Mouse (Mus musculus) neural tube, embryonic 15.5 days (tissue): ENCODE data around the gene Pick1. TPM values are rescaled to one million over a fixed set of nuclear protein-coding genes. Genes with fewer than 3 reads are reported as not detected.

Source experiments
- ATAC-seq: fragments of 200-750 bp; cut with Nextera tagmentation; 2 replicates; pipeline ENCODE4 v1.8.0; 2017; ENCODE audit warnings: mild to moderate bottlenecking, moderate TSS enrichment, moderate library complexity; ENCODE audit not compliant: low FRiP score
- H3K27ac ChIP-seq: fragments of 300-500 bp; sonication (generic); replicated peaks from 2 replicates; pipeline ENCODE4 v1.5.1; 2015; ENCODE audit warnings: mild to moderate bottlenecking, inconsistent platforms
- H3K27me3 ChIP-seq: fragments of 300-500 bp; sonication (generic); replicated peaks from 2 replicates; pipeline ENCODE4 v1.6.1; 2015; ENCODE audit warnings: inconsistent platforms
- H3K36me3 ChIP-seq: fragments of 300-500 bp; sonication (generic); 2 replicates; pipeline ENCODE4 v1.6.1; 2015; ENCODE audit warnings: inconsistent platforms
- H3K4me1 ChIP-seq: fragments of 300-500 bp; sonication (generic); 2 replicates; pipeline ENCODE4 v1.6.1; 2015; ENCODE audit warnings: inconsistent platforms
- H3K4me2 ChIP-seq: fragments of 300-500 bp; sonication (generic); 2 replicates; pipeline ENCODE4 v1.6.1; 2015; ENCODE audit warnings: inconsistent platforms, mild to moderate bottlenecking, moderate library complexity
- H3K4me3 ChIP-seq: fragments of 300-500 bp; sonication (generic); replicated peaks from 2 replicates; pipeline ENCODE4 v1.5.1; 2015; ENCODE audit warnings: mild to moderate bottlenecking, inconsistent platforms
- H3K9ac ChIP-seq: fragments of 300-500 bp; sonication (generic); replicated peaks from 2 replicates; pipeline ENCODE4 v1.6.1; 2015; ENCODE audit warnings: mild to moderate bottlenecking, inconsistent platforms
- H3K9me3 ChIP-seq: fragments of 300-500 bp; sonication (generic); replicated peaks from 2 replicates; pipeline ENCODE4 v1.6.1; 2016; ENCODE audit warnings: inconsistent platforms
- WGBS: fragments of 180-500 bp; shearing (Covaris S2); methylation state at CpG from one replicate; pipeline ENCODE4 v1.1.7; 2015; ENCODE audit warnings: mixed read lengths; 5-methylcytosine and 5-hydroxymethylcytosine counted together
- polyA plus RNA-seq: library from polyadenylated mRNA; unstranded; fragments of >200 nt; fragmentation: Nextera tagmentation; extraction: Ambion mirVana; gene quantifications from 2 replicates; pipeline ENCODE4 v1.2.1, GENCODE M21; 2015

Pick1 gene
- 89.9 and 99.7 TPM in 2 replicates for polyA plus RNA-seq

DNA sequence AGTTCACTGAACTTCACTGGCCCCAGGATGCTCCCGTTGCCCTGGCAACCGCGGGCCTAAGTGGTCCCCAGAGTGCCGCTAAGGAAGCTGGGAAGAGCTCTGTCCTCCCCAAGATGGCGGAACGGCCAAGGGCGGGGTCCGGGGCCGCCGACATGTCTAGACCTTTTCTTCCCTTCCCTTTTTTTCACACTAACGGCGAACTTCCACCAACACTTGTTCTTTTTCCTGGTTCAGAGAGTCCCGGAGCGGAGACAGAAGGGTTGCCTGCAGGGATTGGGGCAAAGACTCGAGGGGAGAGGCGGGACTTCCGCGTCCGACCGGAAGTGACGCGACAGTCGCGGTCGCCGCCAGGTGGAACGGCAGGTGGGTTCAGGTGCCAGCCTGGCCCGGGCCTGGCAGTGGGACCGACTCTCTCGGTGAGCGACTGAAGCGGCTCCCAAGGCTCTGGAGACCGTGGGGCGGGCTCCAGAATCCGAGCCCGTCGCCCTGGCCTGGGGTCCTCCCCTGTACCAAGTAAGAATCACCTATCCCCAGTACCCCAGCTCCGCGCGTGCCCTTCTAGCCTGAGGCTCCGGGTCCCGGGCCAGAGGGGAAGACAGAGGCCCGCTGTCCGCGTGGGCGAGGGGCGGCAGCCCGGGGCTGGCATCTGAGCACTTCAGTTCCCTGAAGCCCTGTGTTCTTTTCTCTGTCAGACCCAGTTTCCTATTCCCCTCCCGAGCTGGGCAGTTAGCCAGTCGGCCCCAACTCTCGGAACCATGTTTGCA, at the start of gene Pick1, which contains the start of gene Gm49486:
Gene Pick1, plus strand, starts transcription at position 116 of the 764 bp plus-strand sequence.
Gene Gm49486, plus strand, starts transcription at position 334 of the 764 bp plus-strand sequence.
- WGBS, result under 1% methylated on average over 51 of the region's 51 CpGs
- peak within 1 kb of the TSS; percentile 92 for H3K4me3 ChIP-seq
- H3K4me2 ChIP-seq, result peak within 1 kb of the TSS; percentile 93
- H3K4me1 ChIP-seq, result peaks cover 24% of the 10 kb centered on the region
- H3K9me3 ChIP-seq, result no peaks in the 10 kb centered on the region
- H3K27ac ChIP-seq, result peak within 1 kb of the TSS; percentile 99
- H3K27me3 ChIP-seq, result no peaks in the 10 kb centered on the region
- peak within 1 kb of the TSS; percentile 96 for H3K9ac ChIP-seq
- H3K36me3 ChIP-seq, result peaks cover 22% of the 10 kb centered on the region
- ATAC-seq, result peak; percentile 92

DNA sequence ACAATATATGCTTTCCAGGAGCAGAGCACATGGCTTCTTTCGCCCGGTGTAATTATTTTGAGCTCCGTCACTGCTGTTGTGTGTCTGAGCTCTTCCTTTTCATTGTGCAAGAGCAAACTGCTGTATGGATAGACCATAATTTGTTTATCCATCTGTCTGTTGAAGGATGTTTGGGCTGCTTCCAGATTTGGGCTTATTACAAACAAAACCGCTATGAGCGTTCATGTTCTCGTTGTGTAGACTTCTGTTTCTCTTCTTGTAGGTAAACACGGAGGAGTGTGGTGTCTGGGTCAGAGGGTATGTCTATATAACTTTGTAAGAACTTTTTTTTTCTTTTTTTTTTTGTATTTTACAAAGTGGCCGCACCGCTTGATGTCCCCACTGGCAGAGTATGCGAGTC, 43.8 kb upstream of the Pick1 start:
- H3K27ac ChIP-seq, result no peak overlapping the region
- no peak overlapping the region for H3K4me2 ChIP-seq
- ATAC-seq, result no peak
- no peaks in the 10 kb centered on the region for H3K27me3 ChIP-seq
- no peak overlapping the region for H3K9ac ChIP-seq
- H3K4me1 ChIP-seq, result no peaks in the 10 kb centered on the region
- no peak overlapping the region for H3K4me3 ChIP-seq
- 80% methylated on average over 10 of the region's 10 CpGs for WGBS
- no peaks in the 10 kb centered on the region for H3K36me3 ChIP-seq
- no peaks in the 10 kb centered on the region for H3K9me3 ChIP-seq

DNA sequence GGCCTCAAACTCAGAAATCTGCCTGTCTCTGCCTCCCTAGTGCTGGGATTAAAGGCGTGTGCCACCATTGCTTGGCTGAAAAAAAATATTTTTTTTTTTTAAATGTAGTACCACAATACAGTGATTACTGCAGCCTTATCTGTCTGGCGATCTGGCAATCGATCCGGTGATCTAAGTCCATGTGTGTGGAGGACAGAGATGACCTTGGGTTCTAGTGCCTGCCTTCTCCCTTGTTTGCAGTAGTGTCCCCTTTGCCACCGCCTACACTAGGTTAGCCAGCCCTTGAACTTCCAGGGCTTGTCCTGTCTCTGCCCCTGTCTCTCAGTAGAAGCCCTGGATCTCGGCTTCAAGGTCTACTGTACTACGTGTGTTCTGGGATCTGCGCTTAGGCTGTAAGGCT, 41.2 kb upstream of the Pick1 start:
- Histone ChIP-seq H3K4me2 (no peak overlapping the region), H3K9me3 (no peaks in the 10 kb centered on the region), H3K27ac (no peak overlapping the region), H3K27me3 (no peaks in the 10 kb centered on the region), H3K9ac (no peak overlapping the region), H3K4me1 (peaks cover 7% of the 10 kb centered on the region), H3K4me3 (no peak overlapping the region), H3K36me3 (no peaks in the 10 kb centered on the region)
- ATAC-seq, result no peak
- WGBS, result 95% methylated on average over 8 of the region's 8 CpGs

DNA sequence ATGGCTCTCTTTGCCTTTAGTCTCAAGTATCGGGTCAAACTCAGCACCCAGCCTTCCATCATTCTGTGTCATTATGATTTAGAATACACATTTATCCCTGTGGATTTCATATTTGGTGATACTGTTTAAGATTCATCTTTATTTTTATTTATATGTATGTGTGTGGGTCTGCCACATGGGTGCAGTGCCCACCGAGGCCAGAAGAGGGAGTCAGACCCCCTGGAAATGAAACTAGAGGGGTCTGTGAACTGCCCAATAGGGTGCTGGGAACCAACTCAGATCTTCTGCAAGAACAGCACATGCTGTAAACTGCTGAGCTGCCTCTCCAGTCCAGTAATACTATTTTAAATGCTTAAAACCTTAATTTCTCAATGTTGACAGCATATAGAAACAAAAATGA, 37.5 kb upstream of the Pick1 start:
- Histone ChIP-seq H3K27ac (no peak overlapping the region), H3K4me2 (no peak overlapping the region), H3K27me3 (no peaks in the 10 kb centered on the region), H3K9me3 (no peaks in the 10 kb centered on the region), H3K9ac (no peak overlapping the region), H3K4me3 (no peak overlapping the region), H3K4me1 (peaks cover 19% of the 10 kb centered on the region), H3K36me3 (no peaks in the 10 kb centered on the region)
- WGBS, result 96% methylated on average over 2 of the region's 2 CpGs
- ATAC-seq, result no peak

DNA sequence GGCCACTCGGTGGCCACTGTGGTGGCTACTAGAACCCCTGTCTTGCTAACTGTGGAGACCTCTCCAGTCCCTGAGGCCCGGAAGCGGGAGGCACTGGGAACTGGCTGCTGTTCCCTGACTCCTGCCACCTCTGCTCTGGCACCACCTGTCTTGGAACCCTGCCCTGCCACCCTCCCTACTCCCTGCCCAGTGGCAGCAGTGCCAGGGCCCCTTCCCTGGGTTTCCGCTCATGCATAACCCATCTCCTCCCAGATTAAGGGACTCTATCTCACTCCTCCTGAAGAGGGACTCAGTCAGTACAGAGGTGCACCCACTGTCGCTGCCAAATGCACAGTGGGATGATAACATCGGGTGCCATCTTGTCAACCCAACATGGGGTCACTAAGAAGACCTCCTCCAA, 36.5 kb upstream of the Pick1 start:
- Histone ChIP-seq H3K4me3 (no peak overlapping the region), H3K27ac (peak overlapping the region; percentile 90), H3K4me1 (peaks cover 19% of the 10 kb centered on the region), H3K9me3 (no peaks in the 10 kb centered on the region), H3K4me2 (peak overlapping the region; percentile 40), H3K9ac (no peak overlapping the region), H3K27me3 (no peaks in the 10 kb centered on the region), H3K36me3 (no peaks in the 10 kb centered on the region)
- ATAC-seq, result peak; percentile 50; the same call in 1 of the 2 replicates
- WGBS, result 62% methylated on average over 6 of the region's 6 CpGs

DNA sequence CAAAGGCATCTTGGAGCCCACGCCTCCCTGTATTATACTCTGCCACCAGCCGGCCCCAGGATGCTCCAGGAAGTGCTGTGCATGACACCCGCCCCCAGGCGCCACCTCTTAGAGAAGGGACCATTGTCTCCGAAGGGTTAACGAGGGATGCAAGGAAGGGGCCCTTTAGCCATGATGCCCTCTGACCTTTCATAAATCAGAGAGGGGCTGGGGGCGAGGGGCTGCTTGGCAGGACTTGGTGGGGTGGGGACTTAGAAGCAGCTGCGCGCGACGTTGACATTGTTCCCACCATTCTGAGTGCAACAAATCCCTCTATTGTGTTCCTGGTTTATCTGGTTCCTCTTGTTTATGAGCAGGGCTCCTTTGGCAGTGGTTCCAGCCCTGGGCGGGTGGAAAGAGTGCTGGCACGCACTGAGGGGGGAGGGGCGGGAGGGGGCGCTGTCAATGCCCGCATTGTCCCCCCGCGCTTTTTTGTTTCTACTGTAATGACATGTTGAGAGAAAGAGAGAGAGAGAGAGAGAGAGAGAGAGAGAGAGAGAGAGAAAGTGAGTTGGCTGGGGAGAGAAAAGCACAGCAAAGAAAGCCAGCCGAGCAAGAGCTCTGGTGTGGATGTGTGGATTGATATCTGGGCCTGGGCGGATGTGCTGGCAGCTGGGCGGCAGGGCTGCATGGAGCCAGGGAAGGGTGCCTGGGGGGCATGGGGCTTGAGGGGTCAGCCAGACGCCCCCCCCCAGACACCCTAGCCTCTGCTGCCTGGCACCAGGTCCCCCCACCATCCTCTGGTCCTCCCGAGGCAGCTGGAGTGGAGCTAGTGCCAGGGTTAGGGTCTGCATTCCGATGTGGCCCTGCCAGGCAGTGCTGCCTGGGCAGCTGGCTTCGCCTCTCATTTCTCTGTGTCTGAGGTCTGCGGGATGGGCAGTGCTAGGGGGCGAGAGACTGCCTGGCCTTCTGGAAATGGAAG, 35.8 kb upstream of the Pick1 start:
- no peak overlapping the region for H3K4me3 ChIP-seq
- no peaks in the 10 kb centered on the region for H3K9me3 ChIP-seq
- H3K27me3 ChIP-seq, result no peaks in the 10 kb centered on the region
- H3K4me2 ChIP-seq, result peak overlapping the region; percentile 40
- 0 out of 2 replicates have a peak overlapping the region, but pooled peaks have one; percentile 26 for H3K9ac ChIP-seq
- H3K4me1 ChIP-seq, result peaks cover 19% of the 10 kb centered on the region
- peak overlapping the region; percentile 90 for H3K27ac ChIP-seq
- ATAC-seq, result peak; percentile 83
- 15% methylated on average over 27 of the region's 27 CpGs for WGBS
- no peaks in the 10 kb centered on the region for H3K36me3 ChIP-seq

DNA sequence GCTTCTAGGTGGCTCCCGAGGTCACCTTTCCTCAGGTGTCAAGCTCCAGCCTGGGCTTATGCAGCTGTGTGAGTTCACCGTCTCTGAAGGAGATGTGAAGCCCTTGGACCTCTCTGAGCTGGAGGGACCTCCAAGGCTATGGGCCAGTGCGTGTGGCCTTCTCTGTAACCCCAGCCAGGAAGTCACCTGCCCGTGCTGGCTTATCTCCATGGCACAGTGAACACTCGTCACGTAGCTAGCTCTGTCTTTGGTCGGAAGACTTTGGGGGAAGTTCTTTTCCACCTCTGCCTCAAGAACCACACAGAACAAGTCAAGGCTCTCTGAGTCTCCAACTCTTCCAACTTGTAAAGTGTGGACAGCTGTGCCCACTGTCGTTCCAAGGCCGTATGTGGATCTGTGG, 34.9 kb upstream of the Pick1 start:
- no peaks in the 10 kb centered on the region for H3K27me3 ChIP-seq
- no peaks in the 10 kb centered on the region for H3K36me3 ChIP-seq
- peaks cover 19% of the 10 kb centered on the region for H3K4me1 ChIP-seq
- ATAC-seq, result no peak
- no peak overlapping the region for H3K4me2 ChIP-seq
- H3K9me3 ChIP-seq, result no peaks in the 10 kb centered on the region
- peak overlapping the region; percentile 90 for H3K27ac ChIP-seq
- WGBS, result 81% methylated on average over 9 of the region's 9 CpGs
- no peak overlapping the region for H3K9ac ChIP-seq
- no peak overlapping the region for H3K4me3 ChIP-seq

DNA sequence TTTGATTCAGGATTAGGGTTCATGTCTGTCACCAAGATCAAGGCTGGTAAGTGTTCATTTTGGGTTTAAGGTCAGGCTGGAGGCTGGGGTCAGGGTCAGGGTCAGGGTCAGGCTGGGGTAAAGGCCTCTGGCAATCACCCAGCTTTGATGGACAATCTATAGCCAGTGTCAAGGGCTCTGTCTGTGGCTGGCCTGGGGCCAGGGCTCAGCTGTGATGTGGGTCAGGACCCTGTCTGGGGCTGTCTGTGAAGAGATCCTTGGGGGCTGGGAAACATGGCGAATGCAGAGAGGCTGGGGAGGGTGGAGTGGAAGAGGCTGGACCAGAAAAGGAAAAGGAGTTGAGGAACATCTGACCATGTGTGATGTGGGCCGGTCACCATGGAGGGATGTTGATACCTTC, 34.0 kb upstream of the Pick1 start:
- Histone ChIP-seq H3K9ac (no peak overlapping the region), H3K27ac (no peak overlapping the region), H3K4me2 (no peak overlapping the region), H3K36me3 (no peaks in the 10 kb centered on the region), H3K27me3 (no peaks in the 10 kb centered on the region), H3K4me3 (no peak overlapping the region), H3K4me1 (peaks cover 19% of the 10 kb centered on the region), H3K9me3 (no peaks in the 10 kb centered on the region)
- 73% methylated on average over 2 of the region's 2 CpGs for WGBS
- ATAC-seq, result no peak

DNA sequence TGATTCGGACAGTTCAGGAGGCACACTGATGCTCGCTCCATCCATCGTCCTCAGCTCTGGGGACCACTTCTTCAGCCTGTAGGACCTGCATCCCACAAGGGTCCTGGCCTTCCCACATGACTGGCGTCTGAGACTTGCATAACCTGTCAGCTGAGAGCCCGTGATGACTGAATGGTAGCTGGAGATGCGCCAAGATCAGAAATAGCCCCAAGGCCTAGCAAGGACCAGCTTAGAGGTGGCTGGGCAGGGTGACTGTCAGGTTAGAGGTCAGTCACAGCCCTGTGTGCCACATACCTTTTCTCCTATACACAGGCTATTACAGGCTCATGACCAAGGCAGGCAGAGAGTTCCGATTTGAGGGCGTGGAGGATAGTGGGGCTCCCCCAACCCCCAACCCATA, 33.5 kb upstream of the Pick1 start:
- no peak for ATAC-seq
- Histone ChIP-seq H3K9ac (no peak overlapping the region), H3K36me3 (no peaks in the 10 kb centered on the region), H3K4me1 (peaks cover 19% of the 10 kb centered on the region), H3K4me2 (no peak overlapping the region), H3K4me3 (no peak overlapping the region), H3K9me3 (no peaks in the 10 kb centered on the region), H3K27ac (no peak overlapping the region), H3K27me3 (no peaks in the 10 kb centered on the region)
- 87% methylated on average over 8 of the region's 8 CpGs for WGBS

DNA sequence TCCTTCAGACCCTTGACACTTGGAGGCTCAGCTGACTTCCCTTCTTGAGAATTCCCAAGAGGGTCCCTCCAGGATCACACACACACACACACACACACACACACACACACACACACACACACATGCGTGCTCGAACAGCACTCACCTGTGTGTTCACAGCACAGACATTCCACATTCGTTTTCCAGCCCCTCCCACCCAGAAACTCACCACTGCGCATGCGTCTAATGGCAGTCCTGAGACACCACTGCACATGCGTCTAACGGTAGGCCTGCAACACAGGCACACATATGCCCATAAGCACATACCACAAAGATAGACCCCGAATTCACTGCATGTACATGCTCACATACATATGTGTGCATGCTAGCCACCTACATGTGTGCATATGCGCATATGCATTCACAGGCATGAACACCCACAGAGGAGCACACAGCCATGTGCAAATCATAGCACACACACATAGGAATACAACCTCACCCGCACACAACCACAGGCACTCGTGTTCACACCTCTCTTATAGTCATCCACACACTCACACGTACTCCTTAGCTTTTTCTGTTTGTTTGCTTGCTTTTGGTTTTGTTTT, 29.5 kb upstream of the Pick1 start:
- no peaks in the 10 kb centered on the region for H3K27me3 ChIP-seq
- no peak overlapping the region for H3K27ac ChIP-seq
- H3K4me2 ChIP-seq, result no peak overlapping the region
- no peak overlapping the region for H3K4me3 ChIP-seq
- peaks cover 18% of the 10 kb centered on the region for H3K4me1 ChIP-seq
- no peak for ATAC-seq
- H3K9me3 ChIP-seq, result no peaks in the 10 kb centered on the region
- no peaks in the 10 kb centered on the region for H3K36me3 ChIP-seq
- H3K9ac ChIP-seq, result no peak overlapping the region
- 92% methylated on average over 12 of the region's 12 CpGs for WGBS

DNA sequence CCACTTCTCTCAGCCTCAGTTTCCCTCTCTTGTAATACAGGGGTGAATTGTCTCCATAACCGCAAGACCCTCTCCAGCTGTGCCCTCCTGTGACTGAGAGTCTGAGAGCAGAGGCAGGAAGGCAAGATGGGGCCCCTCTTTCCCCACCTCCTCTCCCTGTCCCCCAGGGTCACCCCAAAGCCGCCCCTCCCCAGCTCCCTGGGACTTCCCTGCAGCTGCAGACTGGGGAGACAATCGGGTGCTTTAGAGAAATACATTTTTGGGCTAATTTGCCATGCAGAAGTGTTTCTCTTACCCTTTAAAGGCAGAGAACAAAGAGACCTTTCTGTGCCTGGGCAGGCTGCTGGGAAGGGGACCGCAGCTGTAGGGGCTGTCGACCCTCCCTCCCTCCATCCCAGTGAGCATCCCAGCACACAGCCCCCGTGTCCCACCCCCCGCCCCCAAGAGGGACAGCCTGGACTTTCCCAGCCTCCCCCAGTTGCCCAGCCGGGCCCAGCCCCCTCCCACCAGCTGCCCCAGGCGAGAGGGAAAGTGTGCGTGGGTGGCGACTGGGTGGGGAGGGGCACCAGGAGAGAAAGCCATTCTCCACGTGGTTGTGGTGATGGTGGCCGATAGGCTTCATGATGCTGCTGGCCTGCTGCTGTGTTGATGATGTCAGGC, 27.4 kb upstream of the Pick1 start:
- Histone ChIP-seq H3K27me3 (no peaks in the 10 kb centered on the region), H3K9me3 (no peaks in the 10 kb centered on the region), H3K27ac (0 out of 2 replicates have a peak overlapping the region, but pooled peaks have one; percentile 9), H3K4me2 (peak overlapping the region; percentile 34; the same call in 1 of the 2 replicates), H3K36me3 (no peaks in the 10 kb centered on the region), H3K4me3 (no peak overlapping the region), H3K4me1 (peaks cover 18% of the 10 kb centered on the region), H3K9ac (no peak overlapping the region)
- ATAC-seq, result peak; percentile 58; the same call in 1 of the 2 replicates
- WGBS, result 7% methylated on average over 13 of the region's 13 CpGs
